ENCODE assay signal across 8 mouse cellular contexts in genomic region chr8:106935324-106935869, GRCm38 (mm10). TPM values are rescaled to one million over a fixed set of nuclear protein-coding genes. Genes with fewer than 3 reads are reported as not detected.
DNase-seq lines count a peak whose midpoint lies in the region; ATAC-seq lines count a peak whose summit lies in the region.

TSS of gene Sntb2 (plus strand) at chr8:106935750.

- peak; percentile 84 for ATAC-seq in megakaryocyte progenitor cell, adult 5-6 weeks (replicated peaks; ENCODE audit: poor library complexity)

- peak; percentile 83 for DNase-seq in T-cell, adult 2 months (ENCODE audit: low spot score)
- peak; percentile 94 to 98 for DNase-seq in cerebellum, postnatal 25 days
- DNase-seq in gastrocnemius, adult 8-10 months (ENCODE audit: low spot score in 2 of 2), result peak; percentile 80 to 81
- DNase-seq in induced T-regulatory cell, adult 2 months (ENCODE audit: low read depth), result peak; percentile 97
- peak; percentile 62 to 90 for DNase-seq in left cerebral cortex, adult 9 months (ENCODE audit: low spot score in 2 of 2)
- DNase-seq in right cerebral cortex, postnatal 14 days, result peak; percentile 84
- DNase-seq in urinary bladder, postnatal 36 days (ENCODE audit: low spot score in 2 of 2), result peak; percentile 91

RNA-seq across cellular contexts. Expression of gene Sntb2, which starts in this region (rescaled TPM):
- 1 to 10 TPM; 2.4 to 3.9 (median 3.7) TPM for total RNA-seq in gastrocnemius, adult 8-10 months (2022)
- total RNA-seq in megakaryocyte progenitor cell, adult 5-6 weeks (2015), result 4.3 and 5.0 TPM in 2 replicates
- 6.9 and 7.9 TPM in 2 replicates for total RNA-seq in megakaryocyte progenitor cell, adult 5-6 weeks (2017)

Comparison
In these comparisons a context has a peak if more than half of its experiments do, and no peak if none do; other contexts are left out.
1. Peak in every context shown above with its lines: DNase-seq and ATAC-seq.